Mouse (Mus musculus) limb, embryonic 15.5 days (tissue): ENCODE results near the gene Cdkn2b. TPM values are rescaled to one million over a fixed set of nuclear protein-coding genes. Genes with fewer than 3 reads are reported as not detected.

Source experiments
- ATAC-seq: fragments of 200-750 bp; cut with Nextera tagmentation; 2 replicates; pipeline ENCODE4 v1.8.0; 2017; ENCODE audit warnings: low read depth, moderate TSS enrichment; ENCODE audit not compliant: insufficient number of reproducible peaks, low FRiP score, low TSS enrichment
- H3K27ac ChIP-seq: fragments of 300-500 bp; sonication (generic); 2 replicates; pipeline ENCODE4 v1.5.1; 2015; ENCODE audit warnings: moderate library complexity, mild to moderate bottlenecking, inconsistent platforms
- H3K27me3 ChIP-seq: fragments of 300-500 bp; sonication (generic); 2 replicates; pipeline ENCODE4 v1.6.1; 2015; ENCODE audit warnings: inconsistent platforms
- H3K36me3 ChIP-seq: fragments of 300-500 bp; sonication (generic); 2 replicates; pipeline ENCODE4 v1.6.1; 2015; ENCODE audit warnings: inconsistent platforms
- H3K4me1 ChIP-seq: fragments of 300-500 bp; sonication (generic); 2 replicates; pipeline ENCODE4 v1.6.1; 2015; ENCODE audit warnings: inconsistent platforms
- H3K4me2 ChIP-seq: fragments of 300-500 bp; sonication (generic); 2 replicates; pipeline ENCODE4 v1.6.1; 2015; ENCODE audit warnings: mild to moderate bottlenecking, inconsistent platforms
- H3K4me3 ChIP-seq: fragments of 300-500 bp; sonication (generic); 2 replicates; pipeline ENCODE4 v1.5.1; 2015; ENCODE audit warnings: mild to moderate bottlenecking, inconsistent platforms
- H3K9ac ChIP-seq: fragments of 300-500 bp; sonication (generic); 2 replicates; pipeline ENCODE4 v1.6.1; 2015; ENCODE audit warnings: inconsistent platforms
- H3K9me3 ChIP-seq: fragments of 300-500 bp; sonication (generic); 2 replicates; pipeline ENCODE4 v1.6.1; 2016; ENCODE audit warnings: inconsistent platforms
- WGBS: fragments of 180-500 bp; shearing (Covaris S2); methylation state at CpG from one replicate; pipeline ENCODE4 v1.1.7; 2015; 5-methylcytosine and 5-hydroxymethylcytosine counted together
- polyA plus RNA-seq: library from polyadenylated mRNA; unstranded; fragments of >200 nt; fragmentation: Nextera tagmentation; extraction: Ambion mirVana; gene quantifications from 2 replicates; pipeline ENCODE4 v1.2.1, GENCODE M21; 2015

Gene Cdkn2b
- polyA plus RNA-seq, 1 experiment from 2014 or later, result 8.6 TPM

- H3K4me2 ChIP-seq, result no peak overlapping the region
- no peak overlapping the region for H3K9ac ChIP-seq
- WGBS, result under 1% methylated on average over 20 of the region's 20 CpGs
- H3K4me1 ChIP-seq, result peaks cover 8% of the 10 kb centered on the region; the same call in 1 of the 2 replicates
- peaks cover 80% of the 10 kb centered on the region for H3K27me3 ChIP-seq
- no peaks in the 10 kb centered on the region for H3K36me3 ChIP-seq
- no peak overlapping the region for H3K27ac ChIP-seq
- H3K4me3 ChIP-seq, result no peak overlapping the region
- H3K9me3 ChIP-seq, result no peaks in the 10 kb centered on the region
- ATAC-seq, result no peak
These were observed 37.8 kb downstream of the Cdkn2b start for GRCm38 (mm10) chr4:89272961-89273540.

GRCm38 (mm10) chr4:89272101-89272718 is 38.6 kb downstream of the Cdkn2b start:
- peaks cover 8% of the 10 kb centered on the region; the same call in 1 of the 2 replicates for H3K4me1 ChIP-seq
- H3K9ac ChIP-seq, result no peak overlapping the region
- peaks cover 76% of the 10 kb centered on the region for H3K27me3 ChIP-seq
- no peaks in the 10 kb centered on the region for H3K36me3 ChIP-seq
- no peak for ATAC-seq
- no peak overlapping the region for H3K27ac ChIP-seq
- H3K4me2 ChIP-seq, result no peak overlapping the region
- H3K9me3 ChIP-seq, result no peaks in the 10 kb centered on the region
- WGBS, result 2% methylated on average over 18 of the region's 18 CpGs
- H3K4me3 ChIP-seq, result no peak overlapping the region

GRCm38 (mm10) chr4:89257768-89258167 is 53.1 kb downstream of the Cdkn2b start:
- 81% methylated on average over 1 of the region's 1 CpGs for WGBS
- H3K4me3 ChIP-seq, result no peak overlapping the region
- no peak for ATAC-seq

More at GRCm38 (mm10) chr4:89257768-89258167, 53.1 kb downstream of the Cdkn2b start:
- Histone ChIP-seq H3K4me1 (no peaks in the 10 kb centered on the region), H3K9ac (no peak overlapping the region), H3K4me2 (no peak overlapping the region), H3K27me3 (0 out of 2 replicates have a peak, but pooled peaks cover 3% of the 10 kb centered on the region), H3K27ac (no peak overlapping the region), H3K9me3 (no peaks in the 10 kb centered on the region), H3K36me3 (no peaks in the 10 kb centered on the region)

Other genes starting within 250 kb of the Cdkn2b start
- 64.4 and 68.1 TPM in 2 replicates for gene Mtap, start 173.9 kb downstream of the Cdkn2b start, polyA plus RNA-seq
- gene Cdkn2a, start 16.4 kb downstream of the Cdkn2b start, polyA plus RNA-seq, result not detected in 2 replicates